Mouse (Mus musculus): ENCODE results near the gene Aak1. TPM values are rescaled to one million over a fixed set of nuclear protein-coding genes. Genes with fewer than 3 reads are reported as not detected.

Aak1 gene
- total and polyA plus RNA-seq, 2 experiments from 2014 or later: 41.8 to 79.2 TPM

DNA sequence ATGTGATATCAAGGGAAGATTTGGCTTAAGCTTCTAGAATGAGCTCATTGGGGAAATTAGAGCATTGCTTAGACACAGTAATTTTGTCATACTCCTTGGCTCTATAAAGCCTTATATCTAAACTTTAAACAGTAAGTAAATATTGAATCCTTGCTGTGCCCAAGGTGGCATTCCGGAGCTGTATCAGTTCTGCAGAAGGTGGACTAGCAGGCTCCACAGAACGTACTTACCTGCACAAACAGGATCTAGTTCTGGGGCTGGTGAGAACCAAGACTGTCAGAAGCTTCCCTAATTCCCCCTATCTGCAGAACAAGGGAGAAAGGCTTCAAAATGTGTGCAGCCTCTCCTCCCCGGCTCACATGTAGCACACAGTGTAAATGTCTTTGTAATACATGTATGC is 4.6 kb downstream of the Aak1 start:
- Histone ChIP-seq H3K4me3 (ENCODE audit: low read depth, low read length) (no peak overlapping the region), H3K9ac (replicated peaks; ENCODE audit: low read length, poor library complexity, severe bottlenecking) (no peak overlapping the region), H3K27me3 (ENCODE audit: insufficient read depth, low read length) (no peaks in the 10 kb centered on the region), H3K9me3 (ENCODE audit: low read length) (no peaks in the 10 kb centered on the region), H3K4me1 (ENCODE audit: insufficient read depth, low read length) (peaks cover 17% of the 10 kb centered on the region; the same call in 1 of the 2 replicates), H3K4me2 (ENCODE audit: low read depth, low read length, poor library complexity, severe bottlenecking) (no peak overlapping the region), H3K27ac (ENCODE audit: low read depth, low read length) (no peak overlapping the region), H3K36me3 (ENCODE audit: insufficient read depth, low read length) (no peaks in the 10 kb centered on the region)
- DNase-seq (ENCODE audit: low spot score) (no peak), ATAC-seq (ENCODE audit: low FRiP score) (no peak)
- TF ChIP-seq CTCF (IDR thresholded peaks at IDR 0.05): no peak
- 90% methylated on average over 3 of the region's 3 CpGs for WGBS

DNA sequence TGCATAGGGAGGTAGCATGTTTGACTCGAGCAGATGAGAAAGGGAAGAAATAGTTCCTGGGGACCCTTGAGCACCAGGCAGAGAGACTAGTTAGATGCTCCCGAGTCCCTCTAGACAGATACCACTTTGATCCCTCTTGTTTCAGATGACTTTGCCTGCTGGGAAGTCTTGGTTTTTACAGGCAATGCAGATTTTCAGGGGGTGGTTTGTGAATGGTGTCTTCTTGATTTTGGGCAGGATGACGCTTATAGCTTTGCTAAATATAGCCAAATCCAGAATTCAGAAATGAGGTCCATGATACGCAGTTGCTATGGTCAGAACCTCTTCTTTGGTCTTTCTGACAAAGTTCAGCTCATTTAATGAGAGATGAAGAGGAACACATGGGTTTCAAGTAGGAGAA is 5.6 kb downstream of the Aak1 start:
- H3K36me3 ChIP-seq (ENCODE audit: insufficient read depth, low read length): no peaks in the 10 kb centered on the region
- 82% methylated on average over 4 of the region's 4 CpGs for WGBS
- H3K9ac ChIP-seq (replicated peaks; ENCODE audit: low read length, poor library complexity, severe bottlenecking): no peak overlapping the region
- TF ChIP-seq CTCF (IDR thresholded peaks at IDR 0.05): no peak
- H3K9me3 ChIP-seq (ENCODE audit: low read length): no peaks in the 10 kb centered on the region
- H3K4me2 ChIP-seq (ENCODE audit: low read depth, low read length, poor library complexity, severe bottlenecking): no peak overlapping the region
- H3K4me1 ChIP-seq (ENCODE audit: insufficient read depth, low read length): peaks cover 17% of the 10 kb centered on the region; the same call in 1 of the 2 replicates
- no peaks in the 10 kb centered on the region for H3K27me3 ChIP-seq (ENCODE audit: insufficient read depth, low read length)
- H3K27ac ChIP-seq (ENCODE audit: low read depth, low read length): no peak overlapping the region
- DNase-seq (ENCODE audit: low spot score) (no peak), ATAC-seq (ENCODE audit: low FRiP score) (no peak)
- H3K4me3 ChIP-seq (ENCODE audit: low read depth, low read length): no peak overlapping the region

DNA sequence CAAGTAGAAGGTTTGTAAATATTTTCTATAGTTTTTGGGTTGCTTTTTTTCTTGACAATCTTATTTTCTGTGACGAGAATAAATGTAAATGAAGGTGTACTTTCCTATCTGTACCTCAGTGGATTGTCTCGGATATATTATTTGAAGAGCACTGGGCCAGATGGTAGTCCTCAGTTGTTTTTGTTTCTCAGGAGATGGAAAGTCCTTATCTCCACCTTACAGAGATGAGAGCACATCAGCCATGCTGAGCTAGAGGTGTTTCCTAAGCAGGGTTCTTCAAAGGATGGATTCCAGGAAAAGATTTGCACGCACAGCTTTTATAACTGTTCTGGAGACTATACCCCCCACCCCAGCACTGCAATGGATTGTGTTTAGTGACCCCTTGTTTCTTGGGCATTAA is 9.3 kb downstream of the Aak1 start:
- H3K27ac ChIP-seq (ENCODE audit: low read depth, low read length): no peak overlapping the region
- 78% methylated on average over 3 of the region's 3 CpGs for WGBS
- ATAC-seq (ENCODE audit: low FRiP score) (no peak), DNase-seq (ENCODE audit: low spot score) (no peak)
- H3K4me3 ChIP-seq (ENCODE audit: low read depth, low read length): no peak overlapping the region
- H3K9ac ChIP-seq (replicated peaks; ENCODE audit: low read length, poor library complexity, severe bottlenecking): no peak overlapping the region
- no peaks in the 10 kb centered on the region for H3K27me3 ChIP-seq (ENCODE audit: insufficient read depth, low read length)
- no peaks in the 10 kb centered on the region for H3K36me3 ChIP-seq (ENCODE audit: insufficient read depth, low read length)
- no peak for TF ChIP-seq CTCF (IDR thresholded peaks at IDR 0.05)
- H3K4me1 ChIP-seq (ENCODE audit: insufficient read depth, low read length): peaks cover 5% of the 10 kb centered on the region; the same call in 1 of the 2 replicates
- H3K9me3 ChIP-seq (ENCODE audit: low read length): no peaks in the 10 kb centered on the region
- H3K4me2 ChIP-seq (ENCODE audit: low read depth, low read length, poor library complexity, severe bottlenecking): no peak overlapping the region

DNA sequence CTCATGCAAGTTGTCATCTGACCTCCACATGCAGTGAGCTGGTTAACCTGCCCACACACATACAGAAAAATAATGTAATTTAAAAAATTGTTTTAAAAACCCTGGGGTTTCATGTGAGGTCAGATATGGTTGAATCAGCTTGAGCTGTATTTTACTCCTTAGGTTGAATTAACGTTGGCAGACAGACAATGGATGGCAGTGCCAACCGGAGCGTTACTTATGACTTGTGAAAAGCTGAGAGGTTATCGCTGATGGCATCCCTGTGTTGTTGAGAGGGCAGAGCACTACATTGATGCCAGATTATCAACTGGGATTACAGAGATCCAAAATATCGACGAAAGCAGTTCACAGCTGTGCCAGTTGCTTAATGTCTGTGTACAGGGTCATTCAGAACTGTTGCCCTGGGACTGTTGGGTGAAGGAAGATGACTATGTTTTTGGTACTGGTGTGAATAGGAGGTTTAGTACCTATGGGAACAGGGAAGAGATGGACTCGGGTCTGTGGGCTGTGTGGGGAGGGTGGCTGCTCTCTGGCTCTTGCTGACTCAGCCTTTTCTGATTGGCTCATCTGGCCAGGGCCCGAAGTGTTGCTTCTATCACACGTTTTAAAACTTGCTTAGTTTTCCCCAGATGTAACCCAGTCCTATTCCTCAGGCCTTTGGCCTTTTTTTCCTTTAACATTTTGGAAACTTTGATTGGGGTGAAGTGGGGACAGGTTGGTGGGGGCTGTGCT is 11.6 kb downstream of the Aak1 start:
- no peak for DNase-seq (ENCODE audit: low spot score)
- Histone ChIP-seq H3K4me2 (ENCODE audit: low read depth, low read length, poor library complexity, severe bottlenecking) (no peak overlapping the region), H3K27me3 (ENCODE audit: insufficient read depth, low read length) (no peaks in the 10 kb centered on the region), H3K9ac (replicated peaks; ENCODE audit: low read length, poor library complexity, severe bottlenecking) (no peak overlapping the region), H3K36me3 (ENCODE audit: insufficient read depth, low read length) (no peaks in the 10 kb centered on the region), H3K4me3 (ENCODE audit: low read depth, low read length) (no peak overlapping the region), H3K4me1 (ENCODE audit: insufficient read depth, low read length) (no peaks in the 10 kb centered on the region), H3K9me3 (ENCODE audit: low read length) (no peaks in the 10 kb centered on the region), H3K27ac (ENCODE audit: low read depth, low read length) (no peak overlapping the region)
- no peak for ATAC-seq (ENCODE audit: low FRiP score)
- no peak for TF ChIP-seq CTCF (IDR thresholded peaks at IDR 0.05)
- 86% methylated on average over 9 of the region's 9 CpGs for WGBS

DNA sequence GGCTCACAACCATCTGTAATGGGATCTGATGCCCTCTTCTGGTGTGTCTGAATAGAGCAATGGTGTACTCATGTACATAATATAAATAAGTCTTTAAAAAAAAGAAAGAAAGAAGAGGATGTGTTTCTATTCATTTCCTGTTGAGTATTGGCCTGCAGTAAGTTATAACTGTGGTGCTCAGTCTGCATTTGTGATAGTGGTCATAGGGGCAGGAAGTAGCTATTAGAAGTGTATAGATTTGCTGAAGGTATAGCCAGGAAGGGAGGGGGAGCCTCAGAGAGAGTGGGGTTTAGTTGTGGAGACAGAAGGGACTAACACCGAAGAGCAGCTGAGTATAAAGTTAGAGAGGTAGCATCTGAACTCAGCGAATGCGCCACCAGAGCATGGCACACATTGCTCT is 15.0 kb downstream of the Aak1 start:
- no peak overlapping the region for H3K4me3 ChIP-seq (ENCODE audit: low read depth, low read length)
- TF ChIP-seq CTCF (IDR thresholded peaks at IDR 0.05): no peak
- H3K9ac ChIP-seq (replicated peaks; ENCODE audit: low read length, poor library complexity, severe bottlenecking): no peak overlapping the region
- no peaks in the 10 kb centered on the region for H3K9me3 ChIP-seq (ENCODE audit: low read length)
- no peaks in the 10 kb centered on the region for H3K27me3 ChIP-seq (ENCODE audit: insufficient read depth, low read length)
- no peak overlapping the region for H3K27ac ChIP-seq (ENCODE audit: low read depth, low read length)
- ATAC-seq (ENCODE audit: low FRiP score): no peak
- DNase-seq (ENCODE audit: low spot score): no peak
- H3K4me1 ChIP-seq (ENCODE audit: insufficient read depth, low read length): no peaks in the 10 kb centered on the region
- H3K4me2 ChIP-seq (ENCODE audit: low read depth, low read length, poor library complexity, severe bottlenecking): no peak overlapping the region
- whole genome bisulfite sequencing: 96% methylated on average over 3 of the region's 3 CpGs
- H3K36me3 ChIP-seq (ENCODE audit: insufficient read depth, low read length): no peaks in the 10 kb centered on the region

DNA sequence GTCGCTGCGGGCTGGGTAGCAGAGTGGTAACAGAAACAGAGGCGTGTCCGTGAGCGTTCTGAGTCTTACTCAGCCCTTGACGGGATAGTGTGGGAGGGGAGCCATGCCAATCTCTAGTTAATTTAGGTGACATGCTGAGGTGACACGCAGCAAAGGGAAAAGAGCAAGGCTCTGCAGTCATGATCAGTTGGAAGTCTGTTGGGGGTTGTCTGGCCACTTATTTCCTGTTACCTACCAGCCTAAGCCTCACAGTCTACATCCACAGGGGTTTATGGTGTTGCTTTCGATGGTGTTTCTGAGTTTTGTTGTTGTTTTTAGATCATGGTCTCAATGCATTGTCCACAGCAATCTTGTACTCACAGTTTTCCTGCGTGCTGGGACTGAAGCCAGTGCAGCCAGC is 21.0 kb downstream of the Aak1 start:
- TF ChIP-seq CTCF (IDR thresholded peaks at IDR 0.05): no peak
- ATAC-seq (ENCODE audit: low FRiP score) (no peak), DNase-seq (ENCODE audit: low spot score) (no peak)
- Histone ChIP-seq H3K9me3 (ENCODE audit: low read length) (no peaks in the 10 kb centered on the region), H3K27ac (ENCODE audit: low read depth, low read length) (no peak overlapping the region), H3K36me3 (ENCODE audit: insufficient read depth, low read length) (no peaks in the 10 kb centered on the region), H3K4me3 (ENCODE audit: low read depth, low read length) (no peak overlapping the region), H3K4me1 (ENCODE audit: insufficient read depth, low read length) (no peaks in the 10 kb centered on the region), H3K4me2 (ENCODE audit: low read depth, low read length, poor library complexity, severe bottlenecking) (no peak overlapping the region), H3K27me3 (ENCODE audit: insufficient read depth, low read length) (no peaks in the 10 kb centered on the region), H3K9ac (replicated peaks; ENCODE audit: low read length, poor library complexity, severe bottlenecking) (no peak overlapping the region)
- WGBS: 86% methylated on average over 9 of the region's 9 CpGs
